ENCODE assay signal across 9 mouse cellular contexts in the genomic region with DNA sequence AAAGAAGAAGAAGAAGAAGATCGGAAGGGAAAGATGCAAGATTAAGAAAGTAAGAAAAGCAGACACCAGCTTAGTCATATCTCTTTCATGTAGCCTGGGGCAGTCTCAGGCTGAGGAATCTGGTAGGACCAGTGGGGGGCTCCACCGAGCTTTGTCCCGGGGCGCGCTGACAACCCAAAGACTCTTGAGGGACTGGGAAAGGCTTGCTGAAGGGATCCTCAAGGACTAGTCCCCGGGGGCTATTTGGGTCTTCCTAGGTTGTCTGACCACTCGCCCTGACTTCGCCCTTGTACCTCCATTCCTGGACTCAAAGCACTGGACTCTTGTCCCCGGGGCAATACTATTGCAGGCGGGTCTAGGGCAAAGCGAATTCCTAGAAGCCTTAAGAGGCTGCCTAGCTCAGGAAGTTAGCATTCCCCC. TPM values are rescaled to one million over a fixed set of nuclear protein-coding genes. Genes with fewer than 3 reads are reported as not detected.
DNase-seq lines count a peak whose midpoint lies in the region; ATAC-seq and TF ChIP-seq lines count a peak whose summit lies in the region.
"Had no signal": no experiment of that assay in that cellular context is flagged by ENCODE, and none has a peak within 500 bp of the region (broad histone marks: within the 10 kb centered on the region; RNA-seq: fewer than 3 reads in every experiment).

No protein-coding gene starts in this region.

- TF ChIP-seq CTCF in bone marrow macrophage, adult 2 months (IDR thresholded peaks at IDR 0.05; ENCODE audit: low read depth, low read length) = peak; percentile 47; the same call in 1 of the 2 replicates

- peak overlapping the region; percentile 68 for H3K4me3 ChIP-seq in bone marrow macrophage, adult 2 months (ENCODE audit: insufficient read depth, low read length)
- H3K4me3 ChIP-seq in embryonic facial prominence, embryonic 15.5 days (replicated peaks) = peak overlapping the region; percentile 81
- peak overlapping the region; percentile 93 for H3K4me3 ChIP-seq in heart, embryonic 12.5 days
- peak overlapping the region; percentile 70 for H3K4me3 ChIP-seq in liver, embryonic 13.5 days (replicated peaks)

- WGBS in embryonic facial prominence, embryonic 15.5 days = under 1% methylated on average over 11 of the region's 11 CpGs
- 1% methylated on average over 11 of the region's 11 CpGs for WGBS in heart, embryonic 12.5 days
- 1% methylated on average over 11 of the region's 11 CpGs for WGBS in liver, embryonic 13.5 days (ENCODE audit: insufficient replicate concordance)

- H3K9ac ChIP-seq in embryonic facial prominence, embryonic 15.5 days = peak overlapping the region; percentile 84
- peak overlapping the region; percentile 98 for H3K9ac ChIP-seq in heart, embryonic 12.5 days
- peak overlapping the region; percentile 74 for H3K9ac ChIP-seq in liver, embryonic 13.5 days

- DNase-seq in CD8-positive naive resting alpha-beta T cell, adult 2 months (ENCODE audit: low read depth in 2 of 2, low spot score in 2 of 2) = peak; percentile 72 to 76
- DNase-seq in kidney, postnatal 14 days = peak; percentile 79
- DNase-seq in liver, embryonic 13.5 days = peak; percentile 65
- DNase-seq in natural killer cell, adult 2 months (ENCODE audit: low spot score in 2 of 2) = peak; percentile 67 to 71
- peak; percentile 67 for DNase-seq in testis, postnatal 14 days (ENCODE audit: low spot score)

- peak overlapping the region; percentile 70 for H3K27ac ChIP-seq in bone marrow macrophage, adult 2 months (ENCODE audit: insufficient read depth, low read depth, low read length)
- H3K27ac ChIP-seq in embryonic facial prominence, embryonic 15.5 days (replicated peaks) = peak overlapping the region; percentile 94
- H3K27ac ChIP-seq in heart, embryonic 12.5 days (ENCODE audit: poor library complexity, severe bottlenecking) = peak overlapping the region; percentile 100
- H3K27ac ChIP-seq in liver, embryonic 13.5 days = peak overlapping the region; percentile 85

- ATAC-seq in embryonic facial prominence, embryonic 15.5 days (ENCODE audit: insufficient number of reproducible peaks, low FRiP score, low TSS enrichment, low read depth) = peak; percentile 19; the same call in 1 of the 2 replicates
- peak; percentile 45 for ATAC-seq in heart, embryonic 12.5 days (ENCODE audit: insufficient number of reproducible peaks, low FRiP score)
- ATAC-seq in liver, embryonic 13.5 days (ENCODE audit: low read depth) = peak; percentile 14

- H3K27me3 ChIP-seq in embryonic facial prominence, embryonic 15.5 days = no peaks in the 10 kb centered on the region
- no peaks in the 10 kb centered on the region for H3K27me3 ChIP-seq in heart, embryonic 12.5 days (replicated peaks)
- no peaks in the 10 kb centered on the region for H3K27me3 ChIP-seq in liver, embryonic 13.5 days

- TF ChIP-seq POLR2A in bone marrow macrophage, adult 2 months (IDR thresholded peaks at IDR 0.05; ENCODE audit: borderline replicate concordance, low read depth, low read length) = no peak

- H3K9me3 ChIP-seq in embryonic facial prominence, embryonic 15.5 days (replicated peaks) = no peaks in the 10 kb centered on the region
- H3K9me3 ChIP-seq in heart, embryonic 12.5 days (replicated peaks) = no peaks in the 10 kb centered on the region
- no peaks in the 10 kb centered on the region for H3K9me3 ChIP-seq in liver, embryonic 13.5 days (replicated peaks)

- H3K4me1 ChIP-seq in bone marrow macrophage, adult 2 months (ENCODE audit: control insufficient read depth, insufficient read depth, low read length) = peaks cover 37% of the 10 kb centered on the region
- H3K4me1 ChIP-seq in embryonic facial prominence, embryonic 15.5 days = peaks cover 42% of the 10 kb centered on the region
- H3K4me1 ChIP-seq in heart, embryonic 12.5 days (replicated peaks) = peaks cover 38% of the 10 kb centered on the region
- peaks cover 47% of the 10 kb centered on the region for H3K4me1 ChIP-seq in liver, embryonic 13.5 days (replicated peaks)

- peak overlapping the region; percentile 88 for H3K4me2 ChIP-seq in embryonic facial prominence, embryonic 15.5 days (replicated peaks)
- peak overlapping the region; percentile 99 for H3K4me2 ChIP-seq in heart, embryonic 12.5 days
- H3K4me2 ChIP-seq in liver, embryonic 13.5 days = peak overlapping the region; percentile 85

- H3K36me3 ChIP-seq in embryonic facial prominence, embryonic 15.5 days = peaks cover 15% of the 10 kb centered on the region; the same call in 1 of the 2 replicates
- peaks cover 29% of the 10 kb centered on the region for H3K36me3 ChIP-seq in heart, embryonic 12.5 days
- H3K36me3 ChIP-seq in liver, embryonic 13.5 days = peaks cover 11% of the 10 kb centered on the region; the same call in 1 of the 2 replicates

RNA-seq across cellular contexts. Expression of gene Zyx, which starts 0.4 kb away (rescaled TPM):
- polyA plus RNA-seq in bone marrow macrophage, adult 2 months (2012; ENCODE audit: insufficient read depth, insufficient read length, missing spikeins) = 88.7 and 98.6 TPM in 2 replicates
- 127 and 131 TPM in 2 replicates for polyA plus RNA-seq in embryonic facial prominence, embryonic 15.5 days (2015; fragmentation: Nextera tagmentation; extraction: Ambion mirVana)
- 213 and 219 TPM in 2 replicates for polyA plus RNA-seq in heart, embryonic 12.5 days (2016; fragmentation: Nextera tagmentation; extraction: Ambion mirVana)
- polyA plus RNA-seq in liver, embryonic 13.5 days (2015; fragmentation: Nextera tagmentation; extraction: Ambion mirVana) = 36.5 and 39.7 TPM in 2 replicates

RNA-seq across cellular contexts. Expression of gene Epha1, which starts 24.1 kb away (rescaled TPM):
- polyA plus RNA-seq in bone marrow macrophage, adult 2 months (2012; ENCODE audit: insufficient read depth, insufficient read length, missing spikeins) = not detected in 2 replicates
- polyA plus RNA-seq in embryonic facial prominence, embryonic 15.5 days (2015; fragmentation: Nextera tagmentation; extraction: Ambion mirVana) = 19.5 and 21.6 TPM in 2 replicates
- 4.7 and 5.5 TPM in 2 replicates for polyA plus RNA-seq in heart, embryonic 12.5 days (2016; fragmentation: Nextera tagmentation; extraction: Ambion mirVana)
- 2.7 and 2.9 TPM in 2 replicates for polyA plus RNA-seq in liver, embryonic 13.5 days (2015; fragmentation: Nextera tagmentation; extraction: Ambion mirVana)

RNA-seq across cellular contexts. Expression of gene Fam131b, which starts 24.6 kb away (rescaled TPM):
- not detected in 2 replicates for polyA plus RNA-seq in bone marrow macrophage, adult 2 months (2012; ENCODE audit: insufficient read depth, insufficient read length, missing spikeins)
- polyA plus RNA-seq in embryonic facial prominence, embryonic 15.5 days (2015; fragmentation: Nextera tagmentation; extraction: Ambion mirVana) = 0.23 and 0.24 TPM in 2 replicates
- 0.37 and 0.52 TPM in 2 replicates for polyA plus RNA-seq in heart, embryonic 12.5 days (2016; fragmentation: Nextera tagmentation; extraction: Ambion mirVana)
- 0.05 TPM in 2 replicates for polyA plus RNA-seq in liver, embryonic 13.5 days (2015; fragmentation: Nextera tagmentation; extraction: Ambion mirVana)

RNA-seq across cellular contexts. Expression of gene Tas2r143, which starts 51.0 kb away (rescaled TPM):
- polyA plus RNA-seq in bone marrow macrophage, adult 2 months (2012; ENCODE audit: insufficient read depth, insufficient read length, missing spikeins) = not detected in 2 replicates
- not detected in 2 replicates for polyA plus RNA-seq in embryonic facial prominence, embryonic 15.5 days (2015; fragmentation: Nextera tagmentation; extraction: Ambion mirVana)
- polyA plus RNA-seq in heart, embryonic 12.5 days (2016; fragmentation: Nextera tagmentation; extraction: Ambion mirVana) = not detected in 2 replicates
- not detected in 2 replicates for polyA plus RNA-seq in liver, embryonic 13.5 days (2015; fragmentation: Nextera tagmentation; extraction: Ambion mirVana)

RNA-seq across cellular contexts. Expression of gene Tas2r135, which starts 56.2 kb away (rescaled TPM):
- not detected in 2 replicates for polyA plus RNA-seq in bone marrow macrophage, adult 2 months (2012; ENCODE audit: insufficient read depth, insufficient read length, missing spikeins)
- polyA plus RNA-seq in embryonic facial prominence, embryonic 15.5 days (2015; fragmentation: Nextera tagmentation; extraction: Ambion mirVana) = not detected in 2 replicates
- polyA plus RNA-seq in heart, embryonic 12.5 days (2016; fragmentation: Nextera tagmentation; extraction: Ambion mirVana) = not detected in 2 replicates
- polyA plus RNA-seq in liver, embryonic 13.5 days (2015; fragmentation: Nextera tagmentation; extraction: Ambion mirVana) = not detected in 2 replicates
- polyA plus RNA-seq: gonadal fat pad, adult 2 months had no signal

Comparison
In these comparisons a context has a peak if more than half of its experiments do, and no peak if none do; other contexts are left out.
1. Peak in every context shown above with its lines: DNase-seq, ATAC-seq, H3K4me3 ChIP-seq and H3K27ac ChIP-seq.